Mouse (Mus musculus) liver, embryonic 16.5 days (tissue): ENCODE measurements around the gene Dsp. TPM values are rescaled to one million over a fixed set of nuclear protein-coding genes. Genes with fewer than 3 reads are reported as not detected.

Experiments used
- ATAC-seq: fragments of 200-750 bp; cut with Nextera tagmentation; 2 replicates; pipeline ENCODE4 v1.8.0; 2017; ENCODE audit warnings: low read depth, mild to moderate bottlenecking, moderate number of reproducible peaks, moderate library complexity
- H3K27ac ChIP-seq: fragments of 300-500 bp; sonication (generic); 2 replicates; pipeline ENCODE4 v1.5.1; 2014; ENCODE audit warnings: mild to moderate bottlenecking, low read length
- H3K27me3 ChIP-seq: fragments of 300-500 bp; sonication (generic); 2 replicates; pipeline ENCODE4 v1.6.1; 2014; ENCODE audit warnings: low read depth, low read length, mixed read lengths; ENCODE audit not compliant: control insufficient read depth, insufficient read depth
- H3K36me3 ChIP-seq: fragments of 300-500 bp; sonication (generic); 2 replicates; pipeline ENCODE4 v1.6.1; 2014; ENCODE audit warnings: mild to moderate bottlenecking; ENCODE audit not compliant: control insufficient read depth, insufficient read depth
- H3K4me1 ChIP-seq: fragments of 300-500 bp; sonication (generic); 2 replicates; pipeline ENCODE4 v1.6.1; 2014; ENCODE audit warnings: low read depth, low read length, mixed read lengths; ENCODE audit not compliant: control insufficient read depth
- H3K4me2 ChIP-seq: fragments of 300-500 bp; sonication (generic); 2 replicates; pipeline ENCODE4 v1.6.1; 2014; ENCODE audit warnings: low read depth, low read length, mixed read lengths
- H3K4me3 ChIP-seq: fragments of 300-500 bp; sonication (generic); 2 replicates; pipeline ENCODE4 v1.5.1; 2014; ENCODE audit warnings: low read depth, mild to moderate bottlenecking, low read length
- H3K9ac ChIP-seq: fragments of 300-500 bp; sonication (generic); 2 replicates; pipeline ENCODE4 v1.6.1; 2014; ENCODE audit warnings: low read depth, low read length
- H3K9me3 ChIP-seq: fragments of 300-500 bp; sonication (generic); replicated peaks from 2 replicates; pipeline ENCODE4 v1.6.1; 2016; ENCODE audit warnings: low read length; ENCODE audit not compliant: control insufficient read depth
- WGBS: fragments of 180-500 bp; shearing (Covaris S2); extraction: QIAGEN DNeasy Blood & Tissue Kit; methylation state at CpG from one replicate; pipeline ENCODE4 v1.1.7; 2014; ENCODE audit not compliant: insufficient replicate concordance; 5-methylcytosine and 5-hydroxymethylcytosine counted together
- polyA plus RNA-seq: library from polyadenylated mRNA; unstranded; fragments of >200 nt; fragmentation: Nextera tagmentation; extraction: Ambion mirVana; gene quantifications from 2 replicates; pipeline ENCODE4 v1.2.1, GENCODE M21; 2015

Gene Dsp
- polyA plus RNA-seq, 1 experiment from 2014 or later: 2.1 TPM

DNA sequence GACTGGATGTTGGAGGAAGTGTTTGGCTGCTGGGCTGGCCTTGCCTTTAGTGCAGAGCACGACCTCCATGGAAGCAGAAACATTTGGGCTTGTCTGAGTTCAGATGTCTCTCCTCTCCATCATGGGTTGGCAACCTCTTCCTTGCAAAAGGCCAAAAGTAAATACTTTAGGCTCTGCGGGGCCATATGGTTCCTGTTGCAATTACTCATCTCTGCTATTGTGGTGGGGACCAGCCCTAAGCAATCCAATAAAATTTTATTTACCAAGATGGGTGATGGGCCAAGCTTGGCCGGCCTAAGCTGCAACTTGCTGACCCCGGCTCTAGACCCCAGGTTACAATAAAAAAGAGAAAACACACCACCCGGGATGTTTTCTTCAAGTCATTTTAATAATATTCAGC, 97.1 kb downstream of the Dsp start:
- Histone ChIP-seq H3K36me3 (no peaks in the 10 kb centered on the region), H3K27me3 (no peaks in the 10 kb centered on the region), H3K9me3 (no peaks in the 10 kb centered on the region), H3K4me2 (no peak overlapping the region), H3K9ac (no peak overlapping the region), H3K4me3 (no peak overlapping the region), H3K27ac (no peak overlapping the region), H3K4me1 (no peaks in the 10 kb centered on the region)
- no peak for ATAC-seq
- WGBS: 47% methylated on average over 5 of the region's 5 CpGs

Other genes with a start within 250 kb of the Dsp start
- gene Ssr1, start 157.1 kb upstream of the Dsp start, polyA plus RNA-seq: 67.7 and 69.3 TPM in 2 replicates
- 18.1 and 18.8 TPM in 2 replicates for gene Riok1, start 114.3 kb upstream of the Dsp start, polyA plus RNA-seq
- gene Cage1, start 114.2 kb upstream of the Dsp start, polyA plus RNA-seq: 0.25 and 0.40 TPM in 2 replicates
- 10.0 and 10.7 TPM in 2 replicates for gene Snrnp48, start 53.6 kb downstream of the Dsp start, polyA plus RNA-seq
- gene Bmp6, start 193.8 kb downstream of the Dsp start, polyA plus RNA-seq: 0.11 and 0.12 TPM in 2 replicates